Mouse (Mus musculus) small intestine, adult 2 months (tissue): ENCODE results near the gene C1qb.

Experiments used
- CTCF ChIP-seq: fragments of 200-500 bp; IDR thresholded peaks from 2 replicates; pipeline ENCODE4 v1.5.1; 2012; ENCODE audit warnings: low read depth, mild to moderate bottlenecking, control low read depth, inconsistent platforms, low read length, moderate library complexity, mixed read lengths; ENCODE audit not compliant: insufficient replicate concordance, insufficient read length; ENCODE audit errors: extremely low read depth
- POLR2A ChIP-seq: fragments of 200-500 bp; IDR thresholded peaks from 2 replicates; pipeline ENCODE4 v1.6.1; 2012; ENCODE audit warnings: low read depth, mild to moderate bottlenecking, control low read depth, inconsistent platforms, low read length, moderate library complexity

GRCm38 (mm10) chr4:136886101-136886500 is at the start of gene C1qb:
- TF ChIP-seq POLR2A (no peak), CTCF (no peak)
